Mouse (Mus musculus): Measurements from ENCODE around the gene Zranb2. TPM values are rescaled to one million over a fixed set of nuclear protein-coding genes. Genes with fewer than 3 reads are reported as not detected.
A peak's percentile ranks its signal among the peaks of the same experiment; 100 is the strongest.

The Zranb2 gene
- total and polyA plus RNA-seq, 3 experiments = 88.0 to 200 (median 98.4) TPM

- no peak overlapping the region for H3K9ac ChIP-seq (ENCODE audit: control insufficient read depth, low read depth, low read length, poor library complexity, severe bottlenecking)
- no peaks in the 10 kb centered on the region for H3K9me3 ChIP-seq (replicated peaks; ENCODE audit: insufficient read depth, low read length)
- H3K27me3 ChIP-seq (ENCODE audit: control insufficient read depth in 1 of 2, insufficient read depth in 2 of 2, low read length in 2 of 2) = no peaks in the 10 kb centered on the region; a peak in 3 of 4 replicates
- peaks cover 0 to 4% of the 10 kb centered on the region in 2 experiments; a peak in 2 of 4 replicates for H3K36me3 ChIP-seq (ENCODE audit: control insufficient read depth in 1 of 2, insufficient read depth in 2 of 2, low read length in 2 of 2)
- no peak overlapping the region for H3K27ac ChIP-seq (ENCODE audit: control insufficient read depth, low read depth, low read length)
- TF ChIP-seq RAD21 (IDR thresholded peaks at IDR 0.05; ENCODE audit: low read depth, low read length) (peak; percentile 89), ZC3H11A (IDR thresholded peaks at IDR 0.05; ENCODE audit: low read depth, low read length) (peak; percentile 79), CTCF (IDR thresholded peaks at IDR 0.05 in 2 of 3, conservative IDR thresholded peaks at IDR 0.05 in 1 of 3; ENCODE audit: control insufficient read depth in 1 of 3, insufficient read depth in 1 of 3, low read depth in 2 of 3, low read length in 3 of 3, poor library complexity in 1 of 3, severe bottlenecking in 1 of 3) (peak; percentile 44 to 82 (median 66)), SMC3 (IDR thresholded peaks at IDR 0.05; ENCODE audit: low read depth, low read length) (peak; percentile 84), ZNF384 (IDR thresholded peaks at IDR 0.05; ENCODE audit: low read depth, low read length) (no peak), MAFK (IDR thresholded peaks at IDR 0.05; ENCODE audit: borderline replicate concordance, low read depth, low read length) (no peak), UBTF (IDR thresholded peaks at IDR 0.05; ENCODE audit: borderline replicate concordance, insufficient read depth, low read depth, low read length) (no peak), MAX (IDR thresholded peaks at IDR 0.05; ENCODE audit: low read length) (no peak)
- DNase-seq (ENCODE audit: low read depth, low spot score) = peak; percentile 71
- H3K79me2 ChIP-seq (ENCODE audit: control insufficient read depth, insufficient read depth, low read length, poor library complexity) = no peaks in the 10 kb centered on the region
- peaks cover 2 to 8% of the 10 kb centered on the region in 2 experiments; a peak in 3 of 4 replicates for H3K4me1 ChIP-seq (ENCODE audit: control insufficient read depth in 1 of 2, insufficient read depth in 2 of 2, low read length in 2 of 2)
- no peak overlapping the region for H3K4me3 ChIP-seq (ENCODE audit: control insufficient read depth in 1 of 2, insufficient read depth in 1 of 2, low read depth in 2 of 2, low read length in 2 of 2)
Observed at GRCm38 (mm10) chr3:157520433-157520832, 13.5 kb upstream of the Zranb2 start.

GRCm38 (mm10) chr3:157523834-157524233 is 10.1 kb upstream of the Zranb2 start:
- Histone ChIP-seq H3K27ac (ENCODE audit: control insufficient read depth, low read depth, low read length) (no peak overlapping the region), H3K36me3 (ENCODE audit: control insufficient read depth in 1 of 2, insufficient read depth in 2 of 2, low read length in 2 of 2) (no peaks in the 10 kb centered on the region), H3K79me2 (ENCODE audit: control insufficient read depth, insufficient read depth, low read length, poor library complexity) (no peaks in the 10 kb centered on the region), H3K4me1 (ENCODE audit: control insufficient read depth in 1 of 2, insufficient read depth in 2 of 2, low read length in 2 of 2) (no peaks in the 10 kb centered on the region), H3K27me3 (ENCODE audit: control insufficient read depth in 1 of 2, insufficient read depth in 2 of 2, low read length in 2 of 2) (peaks cover 2 to 5% of the 10 kb centered on the region in 2 experiments), H3K9me3 (replicated peaks; ENCODE audit: insufficient read depth, low read length) (no peaks in the 10 kb centered on the region), H3K9ac (ENCODE audit: control insufficient read depth, low read depth, low read length, poor library complexity, severe bottlenecking) (no peak overlapping the region), H3K4me3 (ENCODE audit: control insufficient read depth in 1 of 2, insufficient read depth in 1 of 2, low read depth in 2 of 2, low read length in 2 of 2) (no peak overlapping the region)
- DNase-seq (ENCODE audit: low read depth, low spot score) = no peak
- TF ChIP-seq RCOR1 (IDR thresholded peaks at IDR 0.05; ENCODE audit: low read depth, low read length) (no peak), ETS1 (IDR thresholded peaks at IDR 0.05; ENCODE audit: low read depth, low read length) (no peak), TBP (IDR thresholded peaks at IDR 0.05; ENCODE audit: low read depth, low read length) (no peak), POLR2AphosphoS2 (IDR thresholded peaks at IDR 0.05; ENCODE audit: low read length) (no peak), BHLHE40 (IDR thresholded peaks at IDR 0.05; ENCODE audit: borderline replicate concordance, low read depth, low read length) (no peak), MAFK (IDR thresholded peaks at IDR 0.05; ENCODE audit: borderline replicate concordance, low read depth, low read length) (no peak), MAX (IDR thresholded peaks at IDR 0.05; ENCODE audit: low read length) (no peak), EP300 (IDR thresholded peaks at IDR 0.05; ENCODE audit: low read depth in 1 of 2, low read length in 2 of 2) (no peak), TCF12 (IDR thresholded peaks at IDR 0.05; ENCODE audit: low read depth, low read length) (no peak), CHD2 (IDR thresholded peaks at IDR 0.05; ENCODE audit: low read length) (no peak), MYB (IDR thresholded peaks at IDR 0.05; ENCODE audit: low read depth, low read length) (no peak), E2F4 (IDR thresholded peaks at IDR 0.05; ENCODE audit: borderline replicate concordance, low read depth, low read length) (no peak), ZNF384 (IDR thresholded peaks at IDR 0.05; ENCODE audit: low read depth, low read length) (no peak), RAD21 (IDR thresholded peaks at IDR 0.05; ENCODE audit: low read depth, low read length) (no peak), SIN3A (IDR thresholded peaks at IDR 0.05; ENCODE audit: low read length) (no peak), HCFC1 (IDR thresholded peaks at IDR 0.05; ENCODE audit: low read depth, low read length) (no peak)
